Mouse (Mus musculus) liver, postnatal 0 days (tissue): ENCODE measurements around the gene Mettl22.

Experiments
- CTCF ChIP-seq: sonication (generic); IDR thresholded peaks from 2 replicates; pipeline ENCODE4 v1.5.1; 2016; ENCODE audit warnings: antibody characterized with exemption, low read depth
- EP300 ChIP-seq: IDR thresholded peaks from 2 replicates; pipeline ENCODE4 v1.6.1; 2016; ENCODE audit warnings: antibody characterized with exemption, low read depth, mild to moderate bottlenecking

DNA sequence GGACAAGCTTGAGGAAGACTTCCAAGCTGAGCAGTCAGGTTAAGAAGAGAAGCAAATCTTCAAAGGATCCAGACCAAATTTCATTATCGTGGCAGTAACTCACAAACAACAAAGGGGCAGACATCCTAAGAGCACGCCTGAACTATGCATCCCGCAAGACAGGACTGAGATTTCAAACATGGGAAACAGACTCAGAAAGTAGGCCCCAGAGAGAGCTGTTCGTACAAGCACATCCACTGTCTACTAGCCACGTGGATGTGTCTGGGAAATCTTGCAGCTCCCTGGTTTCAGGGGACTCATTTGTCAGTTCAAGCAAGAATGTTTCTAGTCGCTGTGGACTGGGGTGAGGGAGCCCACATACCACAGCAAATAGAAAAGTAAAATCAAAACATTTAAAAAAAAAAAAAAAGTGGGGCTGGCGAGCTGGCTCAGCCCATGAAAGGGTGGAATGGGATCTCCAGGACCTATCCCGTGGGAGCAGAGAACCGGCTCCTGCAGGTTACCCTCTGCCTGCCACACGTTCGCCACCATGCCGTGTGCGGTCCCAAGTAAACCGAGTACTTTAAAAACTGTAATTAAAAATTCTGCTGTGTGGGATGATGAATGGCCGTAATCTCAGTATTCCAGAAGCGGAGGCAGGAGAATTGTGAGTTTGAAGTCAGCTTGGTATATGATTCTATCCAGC is 53.7 kb downstream of the Mettl22 start:
- TF ChIP-seq CTCF (no peak), EP300 (no peak)
